Mouse (Mus musculus) lung, postnatal 36 days (tissue): ENCODE data around the gene C330007P06Rik.

Experiments
- DNase-seq: peaks from one replicate; pipeline ENCODE4 v3.0.0; 2022; ENCODE audit warnings: mixed read lengths

Gene C330007P06Rik

GRCm38 (mm10) chrX:36833397-36834084 is 40.4 kb downstream of the C330007P06Rik start:
- DNase-seq: peak; percentile 84

DNA sequence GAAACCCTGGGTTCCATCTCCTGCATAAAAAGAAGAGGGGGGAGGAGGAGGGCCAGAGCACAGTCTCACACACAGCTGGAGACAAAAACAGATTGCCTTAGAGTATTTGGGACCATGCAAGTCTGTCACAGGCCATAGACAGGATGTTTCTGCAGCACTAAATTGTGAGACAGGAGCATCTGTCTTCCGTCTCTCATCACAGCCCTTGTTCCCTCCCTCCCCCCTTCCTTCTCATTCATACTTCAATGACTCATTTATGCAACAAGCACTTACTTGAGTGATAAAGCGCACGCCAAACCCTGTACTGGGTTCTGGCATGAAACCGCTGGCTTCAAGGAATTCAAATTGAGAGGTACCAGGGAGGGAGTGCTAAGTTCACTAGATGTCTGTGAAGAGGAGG is 42.3 kb downstream of the C330007P06Rik start:
- peak; percentile 59 for DNase-seq

GRCm38 (mm10) chrX:36830271-36830670 is 43.6 kb downstream of the C330007P06Rik start:
- peak; percentile 64 for DNase-seq

DNA sequence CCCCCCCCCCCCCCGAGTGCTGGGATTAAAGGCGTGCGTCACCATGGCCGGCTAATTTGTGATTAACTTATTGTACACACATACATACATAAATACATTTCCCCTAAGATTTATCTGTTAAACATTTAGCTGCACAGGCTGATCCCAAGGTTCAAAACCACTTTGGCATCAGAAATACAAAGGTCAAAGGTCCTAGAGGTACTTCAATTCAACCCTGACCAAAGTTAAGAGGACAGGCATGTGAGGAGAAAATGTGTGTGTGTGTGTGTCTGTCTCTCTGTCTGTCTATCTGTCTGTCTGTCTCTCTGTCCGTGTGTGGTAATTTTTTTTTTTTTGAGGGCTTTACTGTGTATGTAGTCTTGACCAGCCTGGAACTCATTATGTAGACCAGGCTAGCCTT is 47.0 kb downstream of the C330007P06Rik start:
- DNase-seq: no peak

GRCm38 (mm10) chrX:36825032-36825431 is 48.9 kb downstream of the C330007P06Rik start:
- DNase-seq: peak; percentile 37

- no peak for DNase-seq
These were observed 49.8 kb downstream of the C330007P06Rik start for GRCm38 (mm10) chrX:36823932-36824711.

DNA sequence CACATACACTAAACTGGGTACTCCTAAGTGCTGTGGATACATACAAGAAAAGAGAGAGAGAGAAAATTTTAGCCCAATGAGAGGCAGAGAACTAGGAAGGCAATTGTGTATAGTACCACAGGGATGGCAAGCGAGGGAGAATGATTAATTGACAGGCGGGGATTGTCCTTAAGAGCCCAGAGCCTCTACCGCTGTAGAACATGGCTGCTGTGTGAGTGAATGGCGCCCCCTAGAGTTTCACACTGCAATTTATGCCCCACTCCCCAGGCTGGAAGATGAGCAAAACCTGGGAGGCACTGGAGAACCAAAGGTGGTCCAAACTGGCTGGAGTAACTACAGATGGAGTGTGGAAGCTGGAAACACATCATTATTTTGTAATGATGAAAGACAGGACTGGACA is 53.7 kb downstream of the C330007P06Rik start:
- peak; percentile 73 for DNase-seq

GRCm38 (mm10) chrX:36819575-36819974 is 54.3 kb downstream of the C330007P06Rik start:
- no peak for DNase-seq

DNA sequence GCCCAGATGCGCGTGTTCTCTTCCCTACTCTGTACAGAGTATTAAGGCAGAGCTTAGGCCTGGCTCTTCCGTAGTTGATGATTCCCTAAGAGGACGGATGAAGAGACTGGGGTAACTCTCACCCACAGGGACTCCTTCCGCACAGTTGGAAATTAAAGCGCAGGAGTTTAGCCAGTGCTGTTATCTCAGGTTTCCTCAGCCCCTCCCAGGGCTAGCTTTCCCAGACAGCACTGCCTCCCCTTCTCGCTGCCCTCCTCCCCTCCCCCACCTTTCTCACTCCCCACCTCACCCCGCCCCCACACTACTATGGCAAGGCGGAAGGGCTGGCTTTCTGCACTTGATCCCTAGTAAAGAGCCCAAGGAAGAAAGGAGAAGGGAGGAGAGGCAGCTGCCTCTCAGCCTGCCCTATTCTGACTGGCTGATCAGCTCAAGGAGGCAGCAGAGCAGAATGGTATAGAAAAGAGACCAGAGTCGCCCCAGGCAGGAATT is 56.9 kb downstream of the C330007P06Rik start:
- DNase-seq: peak; percentile 30

DNA sequence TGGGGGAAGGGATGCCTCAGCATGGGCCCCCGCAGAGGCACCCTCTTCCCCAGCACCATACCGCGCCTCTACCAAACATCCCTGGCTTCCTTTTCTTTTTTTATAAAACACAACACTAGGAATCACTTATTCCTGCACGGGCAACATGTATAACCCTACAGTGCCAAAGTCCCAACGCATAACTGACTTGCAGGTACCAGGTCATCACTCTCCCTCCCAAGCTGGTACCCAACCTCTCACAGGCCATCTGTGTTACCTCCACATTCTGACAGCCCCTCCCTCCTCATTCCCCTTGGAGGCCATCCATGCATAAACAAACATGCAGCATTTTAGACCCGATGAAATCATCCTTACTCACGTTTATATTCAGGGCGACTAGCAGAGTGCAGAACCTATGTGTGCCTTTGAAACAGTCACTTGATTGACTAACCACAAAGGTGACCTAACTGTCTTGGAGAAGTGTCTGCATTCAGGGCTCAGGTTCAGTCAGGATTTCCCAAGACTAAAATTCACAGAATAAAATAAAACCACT is 57.5 kb downstream of the C330007P06Rik start:
- DNase-seq: no peak

DNA sequence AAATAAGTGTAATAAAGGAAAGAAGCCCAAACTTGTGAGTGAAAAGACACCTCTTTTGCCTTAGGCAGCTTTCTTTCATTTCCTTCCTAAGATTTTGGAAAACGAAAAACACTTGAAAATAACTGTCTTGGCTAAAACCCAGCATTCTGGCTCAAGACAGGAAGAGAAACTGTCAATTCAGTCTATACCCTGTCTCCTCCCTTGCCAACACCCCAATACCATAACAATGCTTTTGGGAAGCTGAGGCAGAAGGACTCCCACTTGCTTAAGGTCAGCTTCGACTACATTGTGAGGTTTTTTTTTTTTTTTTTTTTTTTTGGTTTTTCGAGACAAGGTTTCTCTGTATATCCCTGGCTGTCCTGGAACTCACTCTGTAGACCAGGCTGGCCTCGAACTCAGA is 58.5 kb downstream of the C330007P06Rik start:
- no peak for DNase-seq

DNA sequence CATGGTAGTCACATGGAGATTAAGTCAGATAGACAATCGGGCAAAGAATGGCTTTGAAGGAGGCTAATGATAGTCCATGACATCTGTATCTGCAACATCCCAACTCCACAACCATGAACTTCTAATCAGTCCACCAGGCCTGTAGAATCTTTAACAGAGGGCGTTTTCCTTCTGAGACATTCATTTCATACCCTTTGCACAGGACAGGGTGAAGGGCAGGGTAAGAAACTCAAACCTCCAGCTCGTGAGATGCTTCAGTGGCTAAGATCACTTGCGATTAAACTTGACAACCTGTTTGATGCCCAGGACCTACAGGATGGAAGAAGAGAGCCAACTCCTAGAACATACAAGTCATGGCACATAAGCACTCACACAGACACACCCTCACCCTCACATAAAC is 58.9 kb downstream of the C330007P06Rik start:
- DNase-seq: no peak

GRCm38 (mm10) chrX:36814161-36814836 is 59.6 kb downstream of the C330007P06Rik start:
- peak; percentile 79 for DNase-seq

DNA sequence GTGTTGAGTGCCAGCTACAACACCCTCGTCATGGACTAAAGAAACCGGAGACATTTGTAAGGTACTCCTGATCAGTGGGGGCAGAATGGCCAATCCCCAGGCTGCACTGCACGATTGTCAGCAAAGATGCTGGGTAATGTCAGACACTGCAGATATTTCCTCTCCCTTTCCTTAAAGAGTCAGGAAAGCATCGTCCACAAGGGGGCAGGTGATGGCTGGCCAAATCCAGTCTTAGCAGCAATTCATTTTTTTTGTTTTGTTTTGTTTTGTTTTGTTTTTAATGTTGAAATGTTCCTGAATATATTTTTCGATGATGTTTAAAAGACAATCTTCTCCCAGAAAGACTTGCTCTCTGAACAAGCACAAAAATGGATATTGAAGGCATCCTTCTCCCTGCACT is 62.5 kb downstream of the C330007P06Rik start:
- DNase-seq: peak; percentile 61

DNA sequence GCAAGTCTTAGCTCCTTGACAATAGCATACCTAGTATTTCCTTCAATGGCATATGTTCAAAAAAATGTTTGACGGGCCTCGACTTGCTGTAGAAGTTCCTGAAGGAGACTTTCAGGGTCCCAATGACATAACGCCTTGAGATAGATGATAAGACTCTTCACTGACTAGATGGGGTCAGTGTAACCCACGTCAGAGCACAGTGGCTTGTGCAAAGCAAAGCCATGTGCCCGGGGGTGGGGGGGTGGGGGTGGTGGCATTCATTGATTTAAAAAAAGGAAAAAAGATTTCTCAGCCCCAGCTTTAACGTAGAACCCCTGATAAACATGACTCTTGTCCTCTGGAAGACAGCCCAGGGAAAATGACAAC is 65.6 kb downstream of the C330007P06Rik start:
- no peak for DNase-seq

DNA sequence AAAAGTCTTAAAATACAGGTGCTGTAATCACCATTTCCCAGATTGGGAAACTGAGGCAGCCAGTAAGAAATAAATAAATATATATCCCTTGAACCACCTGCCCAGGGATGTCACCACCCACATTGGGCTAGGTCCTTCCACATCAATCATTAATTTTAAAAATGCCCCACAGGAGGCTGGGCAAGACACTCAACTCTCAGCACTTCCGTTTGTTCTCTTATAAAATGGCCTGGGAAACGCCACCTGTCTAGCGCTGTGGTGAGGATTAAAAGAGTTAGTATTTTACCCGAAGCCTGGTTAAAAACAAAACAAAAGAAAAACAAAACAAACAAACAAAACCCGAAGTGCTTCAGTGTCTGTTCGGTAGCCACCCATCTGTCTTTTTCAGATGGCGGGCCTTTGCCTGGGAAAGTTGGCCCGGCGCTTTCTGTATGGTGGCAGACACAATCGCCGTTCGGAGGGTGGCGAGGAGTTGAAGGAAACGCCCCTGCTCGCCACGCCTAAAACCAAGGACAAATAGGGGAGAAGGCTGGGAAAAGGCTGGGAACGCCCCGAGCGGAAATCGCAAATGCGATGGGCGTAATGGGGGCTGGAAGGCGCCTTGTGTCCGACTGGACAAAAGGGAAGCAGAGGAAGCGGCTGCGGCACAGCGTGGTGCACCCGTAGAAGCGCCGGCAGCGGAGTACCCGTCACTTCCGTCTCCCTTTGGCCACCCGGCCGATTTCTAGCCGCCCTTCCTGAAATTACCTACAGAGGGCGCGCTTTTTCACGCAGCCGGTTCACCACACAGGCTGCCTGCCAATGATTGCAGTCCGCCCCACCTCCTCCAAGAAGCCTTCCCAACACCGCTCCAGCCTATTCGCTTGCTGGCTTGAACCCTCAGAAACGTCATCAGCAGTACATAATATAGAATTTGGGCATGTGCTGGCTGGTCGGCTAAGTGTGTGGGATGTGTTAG is 66.3 kb downstream of the C330007P06Rik start:
- peak; percentile 93 for DNase-seq

- DNase-seq: no peak
These were observed 68.3 kb downstream of the C330007P06Rik start for GRCm38 (mm10) chrX:36805466-36806235.

DNA sequence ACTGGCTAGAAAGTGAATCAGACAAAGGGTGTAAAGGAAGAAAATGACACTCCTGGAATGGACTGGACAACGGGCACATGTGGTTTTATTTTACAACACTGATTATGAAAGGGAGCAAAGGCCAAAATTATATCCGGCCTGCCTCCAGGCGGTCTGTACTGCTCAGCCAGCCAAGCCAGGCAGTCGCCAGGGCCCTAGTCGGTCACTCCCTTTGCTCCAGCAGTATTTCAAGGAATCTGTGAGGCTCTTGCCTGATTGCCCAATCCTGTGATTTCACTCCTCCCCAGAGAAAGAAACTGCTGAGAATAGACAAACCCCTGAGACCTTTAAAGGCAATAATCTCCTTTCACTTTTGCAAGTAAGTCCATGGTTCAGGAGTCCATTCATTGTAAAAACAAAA is 69.7 kb downstream of the C330007P06Rik start:
- DNase-seq: peak; percentile 73

GRCm38 (mm10) chrX:36803189-36803588 is 70.7 kb downstream of the C330007P06Rik start:
- DNase-seq: peak; percentile 21

DNA sequence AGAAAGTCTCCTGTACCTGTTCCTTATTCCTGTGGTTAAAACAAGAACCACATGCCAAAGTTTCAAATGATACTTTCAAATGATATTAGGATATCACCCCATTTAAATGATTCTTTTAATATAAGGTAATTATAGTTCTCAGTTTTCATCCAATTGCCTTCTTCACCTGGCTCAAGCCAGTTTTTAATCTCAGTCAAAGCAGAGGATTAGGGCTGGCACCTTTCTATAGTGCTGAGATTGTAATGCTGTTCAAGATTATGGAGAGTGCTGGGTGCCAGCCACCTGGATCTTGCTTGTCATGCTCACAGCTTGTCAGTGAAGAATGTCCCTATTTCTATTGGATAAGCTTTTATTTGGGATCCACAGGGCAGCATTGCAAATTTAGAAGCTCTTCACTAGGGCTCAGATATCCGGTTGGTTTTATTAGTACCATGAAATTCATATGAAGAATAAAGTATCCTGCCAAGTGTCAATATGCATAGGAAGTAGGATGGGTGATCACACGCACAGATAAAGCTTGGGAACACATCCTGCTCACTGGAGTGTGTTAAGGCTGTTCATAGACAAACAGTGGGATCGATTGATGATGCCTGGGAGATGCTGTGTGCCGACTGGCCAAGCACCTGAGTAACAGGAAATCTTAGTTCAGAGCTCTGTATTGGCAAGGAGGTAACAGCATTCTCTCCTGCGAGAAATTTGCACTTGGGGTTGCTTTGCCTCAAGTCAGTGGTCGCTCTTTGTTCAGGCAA is 74.6 kb downstream of the C330007P06Rik start:
- no peak for DNase-seq

GRCm38 (mm10) chrX:36796734-36797133 is 77.2 kb downstream of the C330007P06Rik start:
- peak; percentile 34 for DNase-seq
